Mouse (Mus musculus) macrophage (primary cell): ENCODE results near the gene 0610009B22Rik. TPM values are rescaled to one million over a fixed set of nuclear protein-coding genes. Genes with fewer than 3 reads are reported as not detected.

Experiments used
- H3K27ac ChIP-seq: fragments of 350-480 bp; formaldehyde crosslinking; 2 replicates; pipeline ENCODE4 v1.9.0; 2021
- H3K36me3 ChIP-seq: fragments of 350-480 bp; formaldehyde crosslinking; 2 replicates; pipeline ENCODE4 v1.9.0; 2021; ENCODE audit errors: inconsistent target
- H3K4me3 ChIP-seq: fragments of 350-480 bp; formaldehyde crosslinking; 2 replicates; pipeline ENCODE4 v1.9.0; 2021; ENCODE audit errors: inconsistent target
- H3K79me2 ChIP-seq: fragments of 350-480 bp; formaldehyde crosslinking; 2 replicates; pipeline ENCODE4 v1.9.0; 2021; ENCODE audit errors: inconsistent target
- WGBS: methylation state at CpG from one replicate; pipeline ENCODE4 v1.1.7; 2026; ENCODE audit warnings: inconsistent platforms; ENCODE audit not compliant: missing documents; 5-methylcytosine and 5-hydroxymethylcytosine counted together
- polyA plus RNA-seq: library from polyadenylated mRNA; stranded (reverse); fragments of 250-400 nt; gene quantifications from 3 replicates; pipeline ENCODE4 v1.2.4, GENCODE M21; 2018; ENCODE audit warnings: inconsistent platforms

0610009B22Rik gene
- polyA plus RNA-seq, 1 experiment from 2014 or later: 31.2 TPM

GRCm38 (mm10) chr11:51637971-51638414, 50.7 kb downstream of the 0610009B22Rik start:
- WGBS: 0% methylated on average over 17 of the region's 17 CpGs
- Histone ChIP-seq H3K27ac (peak overlapping the region; percentile 88), H3K4me3 (peak overlapping the region; percentile 12; the same call in 1 of the 2 replicates), H3K79me2 (peaks cover 25% of the 10 kb centered on the region; the same call in 1 of the 2 replicates), H3K36me3 (no peaks in the 10 kb centered on the region; the same call in 1 of the 2 replicates)

GRCm38 (mm10) chr11:51636323-51636684, 52.4 kb downstream of the 0610009B22Rik start:
- Histone ChIP-seq H3K4me3 (peak overlapping the region; percentile 71), H3K79me2 (peaks cover 41% of the 10 kb centered on the region), H3K36me3 (no peaks in the 10 kb centered on the region), H3K27ac (peak overlapping the region; percentile 86)
- WGBS: 7% methylated on average over 6 of the region's 6 CpGs

GRCm38 (mm10) chr11:51635525-51636322, 53.0 kb downstream of the 0610009B22Rik start, which contains the start of gene Rmnd5b:
Gene Rmnd5b (minus strand): TSS chr11:51635896.
- H3K36me3 ChIP-seq: no peaks in the 10 kb centered on the region
- WGBS: under 1% methylated on average over 61 of the region's 61 CpGs
- H3K4me3 ChIP-seq: peak within 1 kb of the TSS; percentile 71
- H3K79me2 ChIP-seq: peaks cover 47% of the 10 kb centered on the region
- H3K27ac ChIP-seq: peak within 1 kb of the TSS; percentile 86

Other genes starting within 250 kb of the 0610009B22Rik start
- 2.9 to 3.6 TPM (median 3.4 TPM) in 3 replicates for gene Phykpl, start 104.1 kb downstream of the 0610009B22Rik start, polyA plus RNA-seq
- 203 to 532 TPM (median 476 TPM) in 3 replicates for gene Hnrnpab, start 82.0 kb downstream of the 0610009B22Rik start, polyA plus RNA-seq
- 45.0 to 125 TPM (median 72.8 TPM) in 3 replicates for gene Nhp2, start 69.1 kb downstream of the 0610009B22Rik start, polyA plus RNA-seq
- 15.5 to 43.6 TPM (median 25.5 TPM) in 3 replicates for gene Rmnd5b, start 53.0 kb downstream of the 0610009B22Rik start, polyA plus RNA-seq
- gene N4bp3, start 38.0 kb downstream of the 0610009B22Rik start, polyA plus RNA-seq: 3.9 to 13.9 TPM (median 6.3 TPM) in 3 replicates
- 0.58 to 4.2 TPM (median 2.0 TPM) in 3 replicates for gene D930048N14Rik, start 37.9 kb downstream of the 0610009B22Rik start, polyA plus RNA-seq
- gene Sec24a, start 74.8 kb upstream of the 0610009B22Rik start, polyA plus RNA-seq: 10.7 to 11.3 TPM (median 10.9 TPM) in 3 replicates
- gene Sar1b, start 74.8 kb upstream of the 0610009B22Rik start, polyA plus RNA-seq: 56.1 to 92.5 TPM (median 74.9 TPM) in 3 replicates
- 30.8 to 37.9 TPM (median 31.3 TPM) in 3 replicates for gene Jade2, start 168.8 kb upstream of the 0610009B22Rik start, polyA plus RNA-seq